Mouse (Mus musculus) liver, adult 2 months (tissue): ENCODE measurements around the gene Pim1. TPM values are rescaled to one million over a fixed set of nuclear protein-coding genes. Genes with fewer than 3 reads are reported as not detected.

ENCODE experiments used
- DNase-seq: peaks from one replicate; pipeline ENCODE4 v3.0.0-alpha.2; 2011; ENCODE audit warnings: low read depth, low spot score; ENCODE audit errors: extremely low read depth
- H3K27ac ChIP-seq: fragments of 200-500 bp; replicated peaks from 2 replicates; pipeline ENCODE4 v1.5.1; 2012; ENCODE audit warnings: low read depth, mild to moderate bottlenecking, control low read depth, inconsistent platforms, low read length; ENCODE audit not compliant: insufficient read depth
- H3K27me3 ChIP-seq: fragments of 200-500 bp; 2 replicates; pipeline ENCODE4 v1.6.1; 2012; ENCODE audit warnings: mild to moderate bottlenecking, moderate library complexity, low read length, inconsistent platforms; ENCODE audit not compliant: control insufficient read depth, insufficient read depth
- H3K36me3 ChIP-seq: fragments of 200-500 bp; 2 replicates; pipeline ENCODE4 v1.6.1; 2012; ENCODE audit warnings: low read length, inconsistent platforms; ENCODE audit not compliant: control insufficient read depth, insufficient read depth
- H3K4me1 ChIP-seq: fragments of 200-500 bp; 2 replicates; pipeline ENCODE4 v1.6.1; 2011; ENCODE audit warnings: low read length; ENCODE audit not compliant: control insufficient read depth, insufficient read depth
- H3K4me3 ChIP-seq: fragments of 200-500 bp; 2 replicates; pipeline ENCODE4 v1.5.1; 2011; ENCODE audit warnings: low read depth, mild to moderate bottlenecking, control low read depth, low read length, moderate library complexity; ENCODE audit not compliant: insufficient read depth
- H3K79me2 ChIP-seq: fragments of 200-500 bp; 2 replicates; pipeline ENCODE4 v1.6.1; 2012; ENCODE audit warnings: inconsistent platforms, mild to moderate bottlenecking, low read length, moderate library complexity; ENCODE audit not compliant: control insufficient read depth, insufficient read depth
- H3K9ac ChIP-seq: fragments of 200-500 bp; 2 replicates; pipeline ENCODE4 v1.6.1; 2012; ENCODE audit warnings: low read depth, mild to moderate bottlenecking, control low read depth, inconsistent platforms, low read length
- CTCF ChIP-seq: fragments of 200-500 bp; IDR thresholded peaks from 2 replicates; pipeline ENCODE4 v1.5.1; 2011; ENCODE audit warnings: low read depth, low read length, control low read depth
- POLR2A ChIP-seq: fragments of 200-500 bp; IDR thresholded peaks from 2 replicates; pipeline ENCODE4 v1.6.1; 2011; ENCODE audit warnings: low read length, control low read depth; ENCODE audit not compliant: insufficient read depth; ENCODE audit errors: extremely low read depth
- WGBS: fragments of 180-500 bp; shearing (Covaris S2); methylation state at CpG from one replicate; pipeline ENCODE4 v1.1.7; 2018; 5-methylcytosine and 5-hydroxymethylcytosine counted together
- polyA plus RNA-seq: library from polyadenylated mRNA; depleted of rRNA; stranded (reverse); fragments of >200 nt; gene quantifications from 2 replicates; pipeline ENCODE4 v1.2.3, GENCODE M21; 2012; rRNA removed
- total RNA-seq: library from RNA; depleted of rRNA; stranded (reverse); fragments of >200 nt; gene quantifications from 2 replicates; pipeline ENCODE4 v1.2.3, GENCODE M21; 2014; rRNA removed

The Pim1 gene
- total RNA-seq (8.9 and 9.5 TPM in 2 replicates), polyA plus RNA-seq (16.0 and 16.4 TPM in 2 replicates)

DNA sequence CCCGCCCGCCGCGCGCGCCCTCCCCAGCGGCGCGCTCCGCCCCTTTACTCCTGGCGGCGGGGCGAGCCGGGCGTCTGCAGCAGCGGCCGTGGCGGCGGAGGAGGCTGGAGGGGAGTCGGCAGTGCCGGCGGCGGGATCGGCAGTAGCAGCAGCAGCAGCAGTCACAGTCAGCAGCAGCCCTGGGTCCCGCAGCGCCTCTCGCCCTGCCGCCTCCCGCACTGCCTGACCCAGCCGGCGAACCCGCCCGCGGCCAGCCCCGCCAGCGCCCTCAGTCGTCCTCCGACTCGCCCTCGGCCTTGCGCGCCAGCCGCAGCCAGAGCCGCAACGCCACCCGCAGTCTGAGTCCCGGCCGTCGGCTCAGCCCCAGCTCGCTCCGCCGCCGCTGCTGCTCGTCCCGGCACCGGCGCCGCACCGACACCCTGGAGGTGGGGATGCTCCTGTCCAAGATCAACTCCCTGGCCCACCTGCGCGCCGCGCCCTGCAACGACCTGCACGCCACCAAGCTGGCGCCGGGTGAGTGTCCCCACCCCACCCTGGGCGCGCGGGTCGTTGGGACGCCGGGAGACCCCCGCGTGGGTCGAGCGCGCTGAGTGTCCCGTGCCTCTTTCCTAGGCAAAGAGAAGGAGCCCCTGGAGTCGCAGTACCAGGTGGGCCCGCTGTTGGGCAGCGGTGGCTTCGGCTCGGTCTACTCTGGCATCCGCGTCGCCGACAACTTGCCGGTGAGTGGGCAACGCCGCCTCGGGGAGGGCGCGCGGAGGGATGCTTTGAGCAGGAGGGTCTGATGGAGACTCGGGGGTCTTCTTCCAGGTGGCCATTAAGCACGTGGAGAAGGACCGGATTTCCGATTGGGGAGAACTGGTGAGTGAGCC, at the start of gene Pim1:
Pim1 (plus strand) TSS at position 41 of the 869 bp plus-strand sequence.
- TF ChIP-seq CTCF (no peak), POLR2A (peak; percentile 99)
- peaks cover 18% of the 10 kb centered on the region for H3K36me3 ChIP-seq
- no peaks in the 10 kb centered on the region for H3K27me3 ChIP-seq
- H3K9ac ChIP-seq = peak within 1 kb of the TSS; percentile 100
- H3K4me3 ChIP-seq = peak within 1 kb of the TSS; percentile 99
- peaks cover 13% of the 10 kb centered on the region for H3K79me2 ChIP-seq
- under 1% methylated on average over 86 of the region's 99 CpGs for WGBS
- H3K27ac ChIP-seq = peak within 1 kb of the TSS; percentile 98
- DNase-seq = no peak
- H3K4me1 ChIP-seq = peaks cover 13% of the 10 kb centered on the region

DNA sequence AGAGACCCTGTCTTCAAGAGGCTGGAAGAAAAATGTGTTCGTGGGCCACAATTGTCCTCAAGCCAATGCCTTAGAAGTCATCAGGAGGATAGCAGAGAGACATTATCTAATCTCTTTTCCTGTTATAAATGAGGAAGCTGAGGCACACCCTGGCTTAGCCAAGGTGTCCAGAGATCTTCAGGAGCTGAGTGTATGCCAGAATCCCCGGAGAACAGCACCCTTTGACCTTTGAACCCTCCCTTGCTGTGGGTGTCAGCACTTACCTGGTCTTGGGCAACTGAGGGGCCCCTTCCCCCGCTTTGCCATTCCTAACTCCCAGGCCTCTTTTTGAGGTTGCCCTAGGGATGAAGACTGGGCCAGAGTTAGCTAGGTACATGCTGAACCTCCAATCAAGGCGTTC, 49.0 kb upstream of the Pim1 start:
- Histone ChIP-seq H3K4me3 (no peak overlapping the region), H3K27ac (peak overlapping the region; percentile 39), H3K36me3 (no peaks in the 10 kb centered on the region), H3K79me2 (no peaks in the 10 kb centered on the region), H3K9ac (no peak overlapping the region), H3K4me1 (peaks cover 22% of the 10 kb centered on the region), H3K27me3 (no peaks in the 10 kb centered on the region)
- TF ChIP-seq CTCF (no peak), POLR2A (no peak)
- WGBS = 56% methylated on average over 4 of the region's 4 CpGs
- DNase-seq = no peak

DNA sequence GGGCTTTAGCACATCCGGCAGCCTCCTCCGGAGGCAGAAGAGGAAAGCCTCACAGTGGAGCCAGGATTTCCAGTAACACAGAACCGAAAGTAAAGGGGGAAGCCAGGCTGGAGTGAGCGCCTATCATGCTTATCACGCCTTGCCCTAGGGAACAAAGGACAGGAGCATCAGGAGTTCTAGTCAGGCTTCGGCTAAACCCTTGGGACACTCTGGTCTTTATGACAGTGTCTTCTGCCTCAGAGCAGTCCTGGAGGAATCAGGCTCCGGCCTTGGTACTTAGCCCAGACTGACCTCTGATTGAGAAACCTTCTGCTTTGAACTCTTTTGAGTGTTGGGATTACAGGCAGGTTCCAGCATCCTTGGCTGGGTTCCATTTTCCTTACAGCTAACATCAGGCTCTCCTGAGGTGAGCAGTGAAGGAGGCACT, 48.4 kb upstream of the Pim1 start:
- no peaks in the 10 kb centered on the region for H3K36me3 ChIP-seq
- 6% methylated on average over 7 of the region's 7 CpGs for WGBS
- no peak overlapping the region for H3K4me3 ChIP-seq
- H3K79me2 ChIP-seq = no peaks in the 10 kb centered on the region
- peaks cover 22% of the 10 kb centered on the region for H3K4me1 ChIP-seq
- H3K9ac ChIP-seq = no peak overlapping the region
- TF ChIP-seq CTCF = no peak
- TF ChIP-seq POLR2A = no peak
- no peaks in the 10 kb centered on the region for H3K27me3 ChIP-seq
- DNase-seq = peak; percentile 64
- H3K27ac ChIP-seq = peak overlapping the region; percentile 3; the same call in 1 of the 2 replicates

DNA sequence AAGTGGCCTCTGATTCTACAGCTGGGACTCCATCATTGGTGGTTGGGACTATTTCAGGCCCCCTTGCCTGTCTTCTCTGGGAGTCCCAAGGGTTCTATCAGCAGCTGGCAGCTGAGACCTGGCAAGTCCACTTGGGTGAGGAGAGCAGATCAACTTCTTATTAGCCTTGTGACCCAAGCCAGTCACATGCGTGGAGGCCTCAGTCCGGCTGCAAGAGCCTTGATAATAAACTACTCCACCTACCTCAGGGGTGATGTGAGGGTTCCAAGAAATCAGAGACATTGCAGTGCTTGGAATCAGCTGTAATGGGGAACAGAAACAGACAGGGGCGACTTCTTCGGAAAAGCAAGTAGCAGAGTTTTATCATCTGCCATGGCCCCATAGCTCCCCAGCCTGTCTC, 46.8 kb upstream of the Pim1 start:
- 88% methylated on average over 4 of the region's 4 CpGs for WGBS
- Histone ChIP-seq H3K27me3 (no peaks in the 10 kb centered on the region), H3K27ac (no peak overlapping the region), H3K79me2 (no peaks in the 10 kb centered on the region), H3K4me3 (no peak overlapping the region), H3K36me3 (no peaks in the 10 kb centered on the region), H3K9ac (no peak overlapping the region), H3K4me1 (peaks cover 19% of the 10 kb centered on the region)
- DNase-seq = no peak
- TF ChIP-seq POLR2A = no peak

DNA sequence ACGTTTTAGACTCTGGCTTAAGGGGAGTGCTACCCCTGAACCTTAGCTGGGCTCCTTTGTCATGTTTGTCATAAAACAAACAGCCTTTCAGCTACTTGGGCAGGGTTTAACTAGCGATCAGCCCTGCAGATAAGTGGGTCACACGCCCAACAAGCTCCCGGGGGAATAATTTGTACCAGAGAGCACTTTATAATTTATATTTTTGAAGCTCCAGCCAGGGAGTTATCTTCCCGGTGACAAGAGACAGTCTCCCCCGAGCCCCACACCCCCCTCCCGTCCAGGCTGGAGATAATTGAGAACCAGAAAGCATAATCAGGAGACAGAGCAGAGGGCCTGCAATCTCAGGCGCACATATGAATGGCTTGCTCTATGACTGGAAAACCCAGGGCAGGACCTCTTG, 45.5 kb upstream of the Pim1 start:
- H3K36me3 ChIP-seq = no peaks in the 10 kb centered on the region
- H3K27me3 ChIP-seq = no peaks in the 10 kb centered on the region
- DNase-seq = no peak
- H3K27ac ChIP-seq = no peak overlapping the region
- no peaks in the 10 kb centered on the region for H3K79me2 ChIP-seq
- WGBS = 61% methylated on average over 8 of the region's 8 CpGs
- no peak overlapping the region for H3K9ac ChIP-seq
- H3K4me3 ChIP-seq = no peak overlapping the region
- peaks cover 15% of the 10 kb centered on the region for H3K4me1 ChIP-seq
- no peak for TF ChIP-seq CTCF
- no peak for TF ChIP-seq POLR2A

DNA sequence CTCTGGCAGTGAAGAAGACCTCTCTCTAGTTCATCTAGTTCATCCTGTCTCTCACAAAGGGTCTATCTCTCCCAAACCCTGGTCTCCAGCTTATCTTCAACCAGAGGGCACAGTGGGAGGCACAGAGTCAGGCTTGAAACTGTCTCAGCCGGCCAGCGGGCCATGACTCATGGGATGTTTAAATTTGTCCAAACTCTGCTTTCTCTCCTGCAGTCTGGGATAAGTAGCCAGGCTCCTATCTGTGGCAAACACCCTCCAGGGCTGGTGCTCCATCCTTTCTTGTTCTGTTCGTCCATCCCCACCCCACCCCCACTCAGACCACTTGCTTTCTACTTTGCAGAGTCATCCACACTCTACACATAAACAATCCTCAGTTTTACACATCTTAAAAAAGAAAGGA, 43.2 kb upstream of the Pim1 start:
- no peak overlapping the region for H3K4me3 ChIP-seq
- WGBS = 79% methylated on average over 3 of the region's 3 CpGs
- peaks cover 1% of the 10 kb centered on the region; the same call in 1 of the 2 replicates for H3K4me1 ChIP-seq
- H3K79me2 ChIP-seq = no peaks in the 10 kb centered on the region
- DNase-seq = no peak
- no peaks in the 10 kb centered on the region for H3K36me3 ChIP-seq
- H3K27ac ChIP-seq = no peak overlapping the region
- no peaks in the 10 kb centered on the region for H3K27me3 ChIP-seq
- H3K9ac ChIP-seq = no peak overlapping the region
- no peak for TF ChIP-seq POLR2A
- TF ChIP-seq CTCF = no peak
